Mouse (Mus musculus) liver, adult 2 months (tissue): Measurements from ENCODE around the gene Vmn2r65. TPM values are rescaled to one million over a fixed set of nuclear protein-coding genes. Genes with fewer than 3 reads are reported as not detected.

Experiments used
- DNase-seq: peaks from one replicate; pipeline ENCODE4 v3.0.0-alpha.2; 2011; ENCODE audit warnings: low read depth, low spot score; ENCODE audit errors: extremely low read depth
- H3K27ac ChIP-seq: fragments of 200-500 bp; replicated peaks from 2 replicates; pipeline ENCODE4 v1.5.1; 2012; ENCODE audit warnings: low read depth, mild to moderate bottlenecking, control low read depth, inconsistent platforms, low read length; ENCODE audit not compliant: insufficient read depth
- H3K27me3 ChIP-seq: fragments of 200-500 bp; 2 replicates; pipeline ENCODE4 v1.6.1; 2012; ENCODE audit warnings: mild to moderate bottlenecking, moderate library complexity, low read length, inconsistent platforms; ENCODE audit not compliant: control insufficient read depth, insufficient read depth
- H3K36me3 ChIP-seq: fragments of 200-500 bp; 2 replicates; pipeline ENCODE4 v1.6.1; 2012; ENCODE audit warnings: low read length, inconsistent platforms; ENCODE audit not compliant: control insufficient read depth, insufficient read depth
- H3K4me1 ChIP-seq: fragments of 200-500 bp; 2 replicates; pipeline ENCODE4 v1.6.1; 2011; ENCODE audit warnings: low read length; ENCODE audit not compliant: control insufficient read depth, insufficient read depth
- H3K4me3 ChIP-seq: fragments of 200-500 bp; 2 replicates; pipeline ENCODE4 v1.5.1; 2011; ENCODE audit warnings: low read depth, mild to moderate bottlenecking, control low read depth, low read length, moderate library complexity; ENCODE audit not compliant: insufficient read depth
- H3K79me2 ChIP-seq: fragments of 200-500 bp; 2 replicates; pipeline ENCODE4 v1.6.1; 2012; ENCODE audit warnings: inconsistent platforms, mild to moderate bottlenecking, low read length, moderate library complexity; ENCODE audit not compliant: control insufficient read depth, insufficient read depth
- H3K9ac ChIP-seq: fragments of 200-500 bp; 2 replicates; pipeline ENCODE4 v1.6.1; 2012; ENCODE audit warnings: low read depth, mild to moderate bottlenecking, control low read depth, inconsistent platforms, low read length
- CTCF ChIP-seq: fragments of 200-500 bp; IDR thresholded peaks from 2 replicates; pipeline ENCODE4 v1.5.1; 2011; ENCODE audit warnings: low read depth, low read length, control low read depth
- POLR2A ChIP-seq: fragments of 200-500 bp; IDR thresholded peaks from 2 replicates; pipeline ENCODE4 v1.6.1; 2011; ENCODE audit warnings: low read length, control low read depth; ENCODE audit not compliant: insufficient read depth; ENCODE audit errors: extremely low read depth
- WGBS: fragments of 180-500 bp; shearing (Covaris S2); methylation state at CpG from one replicate; pipeline ENCODE4 v1.1.7; 2018; 5-methylcytosine and 5-hydroxymethylcytosine counted together
- polyA plus RNA-seq: library from polyadenylated mRNA; depleted of rRNA; stranded (reverse); fragments of >200 nt; gene quantifications from 2 replicates; pipeline ENCODE4 v1.2.3, GENCODE M21; 2012; rRNA removed
- total RNA-seq: library from RNA; depleted of rRNA; stranded (reverse); fragments of >200 nt; gene quantifications from 2 replicates; pipeline ENCODE4 v1.2.3, GENCODE M21; 2014; rRNA removed

The Vmn2r65 gene
- total RNA-seq (not detected in 2 replicates), polyA plus RNA-seq (not detected in 2 replicates)

GRCm38 (mm10) chr7:84964015-84964414 is at the start of gene Vmn2r65:
TSS of gene Vmn2r65 (minus strand) at chr7:84964115.
- 28% methylated on average over 1 of the region's 1 CpGs for WGBS

GRCm38 (mm10) chr7:85012168-85012567 is 48.3 kb upstream of the Vmn2r65 start, which contains the start of gene Vmn2r66:
TSS of gene Vmn2r66 (minus strand) at chr7:85012268.
- no peak within 1 kb of the TSS for H3K27ac ChIP-seq
- no peaks in the 10 kb centered on the region for H3K27me3 ChIP-seq
- no peak within 1 kb of the TSS for H3K9ac ChIP-seq
- no peaks in the 10 kb centered on the region for H3K36me3 ChIP-seq
- WGBS: 82% methylated on average over 1 of the region's 1 CpGs
- H3K79me2 ChIP-seq: no peaks in the 10 kb centered on the region
- H3K4me3 ChIP-seq: no peak within 1 kb of the TSS
- no peaks in the 10 kb centered on the region for H3K4me1 ChIP-seq
- TF ChIP-seq CTCF (no peak), POLR2A (no peak)
- DNase-seq: no peak

More at GRCm38 (mm10) chr7:84964015-84964414, at the start of gene Vmn2r65:
- DNase-seq: no peak
- no peaks in the 10 kb centered on the region for H3K36me3 ChIP-seq
- no peaks in the 10 kb centered on the region for H3K27me3 ChIP-seq
- H3K27ac ChIP-seq: no peak within 1 kb of the TSS
- H3K4me1 ChIP-seq: no peaks in the 10 kb centered on the region
- H3K9ac ChIP-seq: no peak within 1 kb of the TSS
- TF ChIP-seq POLR2A: no peak
- no peak for TF ChIP-seq CTCF
- H3K79me2 ChIP-seq: no peaks in the 10 kb centered on the region
- no peak within 1 kb of the TSS for H3K4me3 ChIP-seq

DNA sequence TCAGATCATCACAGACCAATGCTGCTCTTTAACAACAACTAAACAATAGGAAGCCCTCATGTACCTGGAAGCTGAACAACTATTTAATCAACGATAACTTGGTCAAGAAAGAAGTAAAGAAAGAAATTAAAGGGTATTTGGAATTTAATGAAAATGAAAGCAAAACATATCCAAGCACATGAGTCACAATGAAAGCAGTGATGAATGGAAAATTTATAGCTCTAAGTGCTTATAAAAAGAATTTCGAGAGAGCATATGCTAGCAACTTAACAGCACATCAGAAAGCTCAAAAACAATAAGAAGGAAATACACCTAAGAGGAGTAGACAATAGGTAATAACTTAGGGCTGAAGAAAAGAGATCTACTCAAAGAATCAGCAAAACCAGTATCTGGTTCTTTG is 32.8 kb upstream of the Vmn2r65 start:
- Histone ChIP-seq H3K36me3 (no peaks in the 10 kb centered on the region), H3K27me3 (no peaks in the 10 kb centered on the region), H3K79me2 (no peaks in the 10 kb centered on the region), H3K4me3 (no peak overlapping the region), H3K9ac (no peak overlapping the region), H3K27ac (no peak overlapping the region), H3K4me1 (no peaks in the 10 kb centered on the region)
- TF ChIP-seq POLR2A (no peak), CTCF (no peak)
- WGBS: 49% methylated on average over 2 of the region's 2 CpGs
- no peak for DNase-seq

Other genes with a start within 250 kb of the Vmn2r65 start
- not detected in 2 replicates for gene Olfr291, start 110.6 kb downstream of the Vmn2r65 start, total RNA-seq
- not detected in 2 replicates for gene Olfr291, start 110.6 kb downstream of the Vmn2r65 start, polyA plus RNA-seq
- gene Vmn2r66, start 48.2 kb upstream of the Vmn2r65 start, total RNA-seq: not detected in 2 replicates
- gene Vmn2r66, start 48.2 kb upstream of the Vmn2r65 start, polyA plus RNA-seq: not detected in 2 replicates
- gene Vmn2r67, start 191.9 kb upstream of the Vmn2r65 start, total RNA-seq: not detected in 2 replicates
- not detected in 2 replicates for gene Vmn2r67, start 191.9 kb upstream of the Vmn2r65 start, polyA plus RNA-seq